Mouse (Mus musculus): Measurements from ENCODE around the gene Gm11020. TPM values are rescaled to one million over a fixed set of nuclear protein-coding genes. Genes with fewer than 3 reads are reported as not detected.

Gm11020 gene
- polyA plus RNA-seq, 1 experiment, result not detected

DNA sequence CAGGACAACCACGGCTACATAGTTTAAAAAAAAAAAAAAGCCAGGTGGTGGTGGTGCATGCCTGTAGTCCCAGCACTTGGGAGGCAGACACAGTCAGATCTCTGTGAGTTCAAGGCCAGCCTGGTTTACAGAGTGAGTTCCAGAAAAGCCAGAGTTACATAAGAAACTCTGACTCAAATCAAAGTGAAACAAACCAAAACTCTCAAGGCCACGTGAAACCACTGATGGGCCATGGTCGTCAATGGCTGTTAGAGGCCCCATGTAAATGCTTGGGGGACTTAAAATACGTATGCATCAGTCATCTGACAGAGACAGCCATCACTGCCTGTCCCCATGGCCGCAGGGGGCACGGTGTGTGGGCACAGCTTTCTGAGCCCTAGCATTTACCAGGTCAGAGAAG lies 49.8 kb downstream of the Gm11020 start:
- WGBS, result 79% methylated on average over 6 of the region's 6 CpGs
- no peaks in the 10 kb centered on the region for H3K4me1 ChIP-seq (ENCODE audit: control insufficient read depth, insufficient read depth, low read length)
- H3K27ac ChIP-seq (ENCODE audit: control insufficient read depth, insufficient read depth, low read depth, low read length, poor library complexity), result no peak overlapping the region
- TF ChIP-seq POLR2A (IDR thresholded peaks at IDR 0.05; ENCODE audit: borderline replicate concordance, control insufficient read depth, low read depth, low read length), result no peak
- TF ChIP-seq CTCF (IDR thresholded peaks at IDR 0.05; ENCODE audit: control insufficient read depth, insufficient read depth, low read length), result no peak
- H3K4me3 ChIP-seq (replicated peaks; ENCODE audit: control insufficient read depth, low read depth, low read length), result no peak overlapping the region

Other genes with a start within 250 kb of the Gm11020 start
- 1.00 and 2.2 TPM in 2 replicates for gene Cdh5, start 219.9 kb upstream of the Gm11020 start, polyA plus RNA-seq (2011; ENCODE audit: insufficient read depth, insufficient read length, low replicate concordance, missing spikeins)
- 0.54 and 2.6 TPM in 2 replicates for gene Bean1, start 151.1 kb upstream of the Gm11020 start, polyA plus RNA-seq (2011; ENCODE audit: insufficient read depth, insufficient read length, low replicate concordance, missing spikeins)
- gene Tk2, start 73.0 kb upstream of the Gm11020 start, polyA plus RNA-seq (2011; ENCODE audit: insufficient read depth, insufficient read length, low replicate concordance, missing spikeins), result 14.5 and 32.7 TPM in 2 replicates
- 12.0 and 63.8 TPM in 2 replicates for gene Cklf, start 70.7 kb upstream of the Gm11020 start, polyA plus RNA-seq (2011; ENCODE audit: insufficient read depth, insufficient read length, low replicate concordance, missing spikeins)
- not detected in 2 replicates for gene Cmtm2a, start 28.4 kb upstream of the Gm11020 start, polyA plus RNA-seq (2011; ENCODE audit: insufficient read depth, insufficient read length, low replicate concordance, missing spikeins)
- not detected in 2 replicates for gene Gm45711, start 11.5 kb upstream of the Gm11020 start, polyA plus RNA-seq (2011; ENCODE audit: insufficient read depth, insufficient read length, low replicate concordance, missing spikeins)
- 2.2 TPM in 1 of 2 replicates, not detected in the other for gene Cmtm1, start 11.4 kb upstream of the Gm11020 start, polyA plus RNA-seq (2011; ENCODE audit: insufficient read depth, insufficient read length, low replicate concordance, missing spikeins)
- not detected in 2 replicates for gene Cmtm2b, start 663 bp downstream of the Gm11020 start, polyA plus RNA-seq (2011; ENCODE audit: insufficient read depth, insufficient read length, low replicate concordance, missing spikeins)
- gene Cmtm3, start 17.8 kb downstream of the Gm11020 start, polyA plus RNA-seq (2011; ENCODE audit: insufficient read depth, insufficient read length, low replicate concordance, missing spikeins), result 21.4 and 22.8 TPM in 2 replicates
- 0.50 and 2.4 TPM in 2 replicates for gene Cmtm4, start 74.2 kb downstream of the Gm11020 start, polyA plus RNA-seq (2011; ENCODE audit: insufficient read depth, insufficient read length, low replicate concordance, missing spikeins)
- gene Dync1li2, start 121.5 kb downstream of the Gm11020 start, polyA plus RNA-seq (2011; ENCODE audit: insufficient read depth, insufficient read length, low replicate concordance, missing spikeins), result 25.4 and 28.5 TPM in 2 replicates
- not detected in 2 replicates for gene Terb1, start 188.3 kb downstream of the Gm11020 start, polyA plus RNA-seq (2011; ENCODE audit: insufficient read depth, insufficient read length, low replicate concordance, missing spikeins)
- 20.9 and 36.7 TPM in 2 replicates for gene Nae1, start 213.1 kb downstream of the Gm11020 start, polyA plus RNA-seq (2011; ENCODE audit: insufficient read depth, insufficient read length, low replicate concordance, missing spikeins)
- 0.90 and 1.4 TPM in 2 replicates for gene Car7, start 213.1 kb downstream of the Gm11020 start, polyA plus RNA-seq (2011; ENCODE audit: insufficient read depth, insufficient read length, low replicate concordance, missing spikeins)